Mouse (Mus musculus) brain, embryonic 14.5 days (tissue): ENCODE results near the gene Kmt5b. TPM values are rescaled to one million over a fixed set of nuclear protein-coding genes. Genes with fewer than 3 reads are reported as not detected.

Experiments used
- DNase-seq: peaks from one replicate; pipeline ENCODE4 v3.0.0-alpha.2; 2011; ENCODE audit warnings: low read depth
- CTCF ChIP-seq: fragments of 200-500 bp; IDR thresholded peaks from 2 replicates; pipeline ENCODE4 v1.5.1; 2012; ENCODE audit warnings: inconsistent platforms, mild to moderate bottlenecking, moderate library complexity, borderline replicate concordance; ENCODE audit not compliant: insufficient read depth, insufficient read length; ENCODE audit errors: extremely low read depth
- POLR2A ChIP-seq: fragments of 200-500 bp; IDR thresholded peaks from 2 replicates; pipeline ENCODE4 v1.6.1; 2012; ENCODE audit warnings: mild to moderate bottlenecking, inconsistent platforms, borderline replicate concordance; ENCODE audit not compliant: poor library complexity, insufficient read depth, insufficient read length, severe bottlenecking; ENCODE audit errors: extremely low read depth
- polyA plus RNA-seq: library from polyadenylated mRNA; depleted of rRNA; stranded (reverse); fragments of >200 nt; gene quantifications from 2 replicates; pipeline ENCODE4 v1.2.3, GENCODE M21; 2012

Kmt5b gene
- polyA plus RNA-seq, 1 experiment = 62.8 TPM

- no peak for DNase-seq
- TF ChIP-seq CTCF (no peak), POLR2A (no peak)
These were observed 78.7 kb downstream of the Kmt5b start for GRCm38 (mm10) chr19:3845803-3846406.

- DNase-seq = no peak
- no peak for TF ChIP-seq POLR2A
- TF ChIP-seq CTCF = no peak
These were observed 79.7 kb downstream of the Kmt5b start for GRCm38 (mm10) chr19:3846676-3847604.

- no peak for DNase-seq
- TF ChIP-seq CTCF (no peak), POLR2A (no peak)
These were observed 80.5 kb downstream of the Kmt5b start for GRCm38 (mm10) chr19:3847711-3848110.

- DNase-seq = no peak
- TF ChIP-seq CTCF = no peak
- no peak for TF ChIP-seq POLR2A
These were observed 81.1 kb downstream of the Kmt5b start for GRCm38 (mm10) chr19:3848207-3848808.

- TF ChIP-seq CTCF (no peak), POLR2A (no peak)
These were observed 82.0 kb downstream of the Kmt5b start for GRCm38 (mm10) chr19:3849251-3849650.

GRCm38 (mm10) chr19:3850076-3850475 is 82.9 kb downstream of the Kmt5b start:
- no peak for TF ChIP-seq CTCF
- no peak for TF ChIP-seq POLR2A
- DNase-seq = no peak

More at GRCm38 (mm10) chr19:3849251-3849650, 82.0 kb downstream of the Kmt5b start:
- no peak for DNase-seq

GRCm38 (mm10) chr19:3850847-3851469 is 83.7 kb downstream of the Kmt5b start:
- DNase-seq = peak; percentile 17
- TF ChIP-seq POLR2A = no peak
- no peak for TF ChIP-seq CTCF

GRCm38 (mm10) chr19:3851502-3851962 is 84.3 kb downstream of the Kmt5b start, which contains the start of gene Chka:
Chka (plus strand) TSS chr19:3851773.
- peak; percentile 18; the same call in 1 of the 2 replicates for TF ChIP-seq CTCF
- TF ChIP-seq POLR2A = peak; percentile 98

GRCm38 (mm10) chr19:3851979-3852681 is 84.9 kb downstream of the Kmt5b start:
- DNase-seq = peak; percentile 59
- no peak for TF ChIP-seq CTCF
- no peak for TF ChIP-seq POLR2A

More at GRCm38 (mm10) chr19:3851502-3851962, 84.3 kb downstream of the Kmt5b start, which contains the start of gene Chka:
- DNase-seq = peak; percentile 99

GRCm38 (mm10) chr19:3853121-3853520 is 85.9 kb downstream of the Kmt5b start:
- TF ChIP-seq CTCF = no peak
- TF ChIP-seq POLR2A = no peak
- no peak for DNase-seq
